Mouse (Mus musculus) thymus, adult 2 months (tissue): Measurements from ENCODE around the gene Gm21969.

ENCODE experiments used
- CTCF ChIP-seq: fragments of 200-500 bp; IDR thresholded peaks from 2 replicates; pipeline ENCODE4 v1.5.1; 2012; ENCODE audit warnings: mild to moderate bottlenecking, control low read depth, low read length, moderate library complexity, borderline replicate concordance; ENCODE audit not compliant: control insufficient read depth, poor library complexity, insufficient read depth; ENCODE audit errors: extremely low read depth
- POLR2A ChIP-seq: fragments of 200-500 bp; IDR thresholded peaks from 2 replicates; pipeline ENCODE4 v1.6.1; 2012; ENCODE audit warnings: mild to moderate bottlenecking, low read length, control low read depth, moderate library complexity; ENCODE audit not compliant: control insufficient read depth, poor library complexity, insufficient read depth; ENCODE audit errors: extremely low read depth

- TF ChIP-seq CTCF (no peak), POLR2A (no peak)
Measured at GRCm38 (mm10) chr4:139570756-139571155, 32.2 kb upstream of the Gm21969 start.
